Mouse (Mus musculus) liver, embryonic 14 days (tissue): ENCODE results near the gene Tuba3a. TPM values are rescaled to one million over a fixed set of nuclear protein-coding genes. Genes with fewer than 3 reads are reported as not detected.

Experiments used
- polyA plus RNA-seq: library from polyadenylated mRNA; depleted of rRNA; stranded (reverse); fragments of >200 nt; gene quantifications from 2 replicates; pipeline ENCODE4 v1.2.3, GENCODE M21; 2012; rRNA removed

The Tuba3a gene
- polyA plus RNA-seq = 0.03 TPM in 1 of 2 replicates, not detected in the other

DNA sequence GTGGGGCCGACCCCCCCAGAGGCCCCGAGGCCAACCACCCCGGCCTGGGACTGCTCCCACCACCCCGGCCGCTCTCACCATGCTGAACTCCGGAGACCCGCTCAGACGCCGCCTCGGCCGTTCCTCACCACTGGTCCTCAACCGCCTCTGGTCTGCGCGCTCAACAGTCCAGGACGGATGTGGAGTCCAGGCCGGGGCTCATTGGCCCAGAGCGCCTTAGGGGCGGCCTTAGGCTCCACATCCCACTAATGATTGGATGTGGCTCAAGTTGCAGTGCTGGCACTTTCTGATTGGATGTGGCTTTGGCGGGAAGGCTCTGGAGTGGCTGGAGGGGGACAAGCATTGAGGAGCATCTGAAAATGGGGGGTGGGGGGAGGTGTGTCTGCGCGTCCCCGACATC lies at the start of gene Tuba3a:
TSS of gene Tuba3a (minus strand) at position 153 of the 400 bp plus-strand sequence.

DNA sequence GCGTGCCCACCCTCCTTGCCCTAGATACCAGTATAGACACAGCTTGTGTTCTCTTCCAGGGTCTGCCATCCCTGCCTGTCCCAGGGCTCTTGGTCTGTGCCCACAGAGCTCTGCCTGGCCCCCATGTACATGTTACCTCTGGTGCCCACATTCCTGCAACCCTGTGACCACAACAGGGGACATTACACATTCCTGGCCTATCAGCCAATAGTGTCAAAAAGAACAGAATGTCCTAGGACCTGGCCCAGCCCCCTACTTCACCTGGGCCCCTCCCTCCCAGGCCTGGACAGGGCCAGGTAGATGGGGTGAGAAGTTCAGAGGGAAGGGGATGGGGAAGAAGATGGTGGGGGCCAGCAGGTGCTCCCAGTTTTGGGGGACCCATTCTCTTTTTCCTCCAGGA lies 34.5 kb upstream of the Tuba3a start, which contains the start of gene Scnn1a:
TSS of gene Scnn1a (plus strand) at position 337 of the 400 bp plus-strand sequence.

DNA sequence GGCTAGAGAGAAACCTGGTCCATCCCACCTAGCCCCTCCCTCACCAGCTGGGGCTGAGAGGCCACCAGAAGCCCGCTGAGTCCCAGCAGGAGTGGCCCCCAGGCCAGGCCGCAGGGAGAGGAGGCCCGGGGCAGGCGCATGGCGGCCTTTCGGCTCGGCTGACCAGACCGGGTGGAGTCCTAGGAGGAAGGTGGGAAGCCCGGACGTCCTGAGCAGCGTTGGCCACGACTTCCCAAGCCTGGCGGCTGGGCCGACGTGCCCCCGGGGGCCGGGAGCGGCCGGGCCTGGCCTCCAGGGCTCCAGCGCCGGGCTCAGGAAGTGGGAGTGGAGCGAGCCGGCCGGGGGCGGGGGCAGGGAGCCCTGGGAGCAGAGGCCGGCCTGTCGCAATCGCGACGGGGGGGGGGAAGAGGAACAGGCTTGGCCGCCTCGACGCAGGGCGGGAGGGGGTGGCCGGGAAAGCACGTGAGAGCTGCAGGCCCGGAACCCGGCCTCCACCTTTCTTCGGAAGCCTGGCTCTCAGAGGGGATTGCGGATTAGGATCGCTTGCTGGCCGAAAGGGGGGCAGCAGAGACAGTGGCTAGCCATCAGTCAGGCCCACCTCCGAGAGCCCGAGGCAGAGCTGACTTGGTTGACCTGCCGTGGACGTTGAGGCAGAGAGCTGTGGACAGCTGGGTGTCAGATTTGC lies 27.8 kb upstream of the Tuba3a start, which contains the start of gene Ltbr:
TSS of gene Ltbr (minus strand) at position 340 of the 685 bp plus-strand sequence.

DNA sequence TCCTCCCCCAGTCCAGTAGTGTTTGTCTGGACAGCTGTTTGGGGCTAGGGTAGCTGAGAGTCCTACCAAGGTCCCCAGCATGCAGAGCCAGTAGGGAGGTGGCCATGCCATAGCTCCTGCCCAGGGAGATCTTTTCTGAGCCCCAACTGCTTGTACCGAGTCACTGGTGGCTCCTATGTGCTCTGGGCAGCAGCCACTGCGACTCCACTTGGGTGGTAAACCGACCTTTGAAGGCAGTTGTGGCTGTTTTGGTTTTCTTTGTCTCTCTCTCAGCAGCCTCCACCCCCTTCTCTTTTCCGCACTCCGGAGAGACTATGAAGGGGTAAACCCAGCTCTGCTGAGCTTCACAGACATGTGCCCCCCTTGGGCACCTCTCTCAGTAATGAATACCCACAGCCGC lies 49.1 kb downstream of the Tuba3a start, which contains the start of gene Cd27:
TSS of gene Cd27 (minus strand) at position 229 of the 400 bp plus-strand sequence.

DNA sequence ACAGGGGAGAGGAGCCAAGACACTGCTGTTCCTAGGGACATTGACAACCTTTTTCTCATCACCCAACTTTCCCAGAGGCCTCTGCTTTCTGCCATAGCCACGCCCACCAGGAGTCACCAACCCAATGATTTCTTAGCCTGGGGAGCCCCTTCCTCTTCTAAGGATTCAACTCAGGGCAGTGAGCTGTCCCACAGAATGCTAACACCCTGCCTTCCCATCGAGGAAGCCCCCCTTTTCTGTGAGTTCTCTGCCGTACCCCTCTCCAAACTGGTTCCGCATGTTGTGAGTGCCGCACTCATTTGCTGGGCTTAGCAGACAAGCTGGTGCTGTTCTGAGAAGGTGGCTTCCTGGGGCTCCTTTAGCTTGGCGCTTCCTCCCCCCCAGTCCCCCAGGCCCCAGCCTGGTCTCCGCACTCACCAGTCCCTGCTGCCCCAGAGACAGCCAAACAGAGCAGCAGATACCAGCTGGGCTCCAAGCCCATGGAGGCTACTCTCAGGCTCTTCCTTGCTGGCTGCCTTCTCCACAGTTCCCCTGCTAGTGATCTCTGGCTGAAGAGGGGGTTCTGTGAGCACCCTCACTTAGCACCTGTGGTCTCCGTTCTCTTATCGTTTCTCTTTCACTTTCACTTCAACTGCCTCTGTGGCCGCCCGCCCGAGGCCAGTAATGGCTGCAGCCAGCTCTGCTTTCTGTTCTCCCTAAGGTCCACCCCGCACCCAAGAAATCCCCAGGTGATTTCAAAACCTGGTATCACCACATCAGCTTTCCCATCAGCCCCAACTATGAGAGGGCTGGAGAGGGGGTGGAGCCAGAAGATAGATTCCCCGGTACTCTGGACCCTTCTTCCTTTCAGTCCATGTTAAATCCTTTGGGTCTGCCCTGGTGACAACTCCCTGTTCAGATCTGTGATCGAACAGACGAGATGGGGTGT lies 54.5 kb downstream of the Tuba3a start, which contains the start of gene Tapbpl:
TSS of gene Tapbpl (minus strand) at position 744 of the 928 bp plus-strand sequence.

Other genes with a start within 250 kb of the Tuba3a start
- gene Ing4, start 246.3 kb downstream of the Tuba3a start, polyA plus RNA-seq = 16.7 and 18.7 TPM in 2 replicates
- gene Acrbp, start 236.4 kb downstream of the Tuba3a start, polyA plus RNA-seq = 2.5 and 3.8 TPM in 2 replicates
- gene Lpar5, start 218.1 kb downstream of the Tuba3a start, polyA plus RNA-seq = 1.1 and 1.9 TPM in 2 replicates
- 24.7 and 28.3 TPM in 2 replicates for gene Chd4, start 190.1 kb downstream of the Tuba3a start, polyA plus RNA-seq
- 24.5 and 26.9 TPM in 2 replicates for gene Nop2, start 154.1 kb downstream of the Tuba3a start, polyA plus RNA-seq
- gene Iffo1, start 140.8 kb downstream of the Tuba3a start, polyA plus RNA-seq = 5.8 and 6.3 TPM in 2 replicates
- gene Gapdh, start 119.6 kb downstream of the Tuba3a start, polyA plus RNA-seq = 1,650 and 2,016 TPM in 2 replicates
- gene Ncapd2, start 94.3 kb downstream of the Tuba3a start, polyA plus RNA-seq = 121 and 141 TPM in 2 replicates
- 53.6 and 57.5 TPM in 2 replicates for gene Mrpl51, start 94.2 kb downstream of the Tuba3a start, polyA plus RNA-seq
- 3.4 and 3.6 TPM in 2 replicates for gene Vamp1, start 70.5 kb downstream of the Tuba3a start, polyA plus RNA-seq
- 4.1 and 4.3 TPM in 2 replicates for gene Tapbpl, start 54.2 kb downstream of the Tuba3a start, polyA plus RNA-seq
- gene Cd27, start 49.0 kb downstream of the Tuba3a start, polyA plus RNA-seq = 0.52 and 0.83 TPM in 2 replicates
- 10.4 and 14.8 TPM in 2 replicates for gene Ltbr, start 27.8 kb upstream of the Tuba3a start, polyA plus RNA-seq
- gene Scnn1a, start 34.6 kb upstream of the Tuba3a start, polyA plus RNA-seq = 0.24 and 0.32 TPM in 2 replicates
- gene Tnfrsf1a, start 63.3 kb upstream of the Tuba3a start, polyA plus RNA-seq = 14.7 and 18.1 TPM in 2 replicates
- 0.35 and 0.48 TPM in 2 replicates for gene Plekhg6, start 94.8 kb upstream of the Tuba3a start, polyA plus RNA-seq
- 49.5 and 66.3 TPM in 2 replicates for gene Cd9, start 208.7 kb upstream of the Tuba3a start, polyA plus RNA-seq